Mouse (Mus musculus) embryonic facial prominence, embryonic 15.5 days (tissue): Measurements from ENCODE around the gene Ncf1. TPM values are rescaled to one million over a fixed set of nuclear protein-coding genes. Genes with fewer than 3 reads are reported as not detected.

Experiments
- ATAC-seq: fragments of 200-750 bp; cut with Nextera tagmentation; 2 replicates; pipeline ENCODE4 v1.8.0; 2017; ENCODE audit warnings: low read depth, moderate TSS enrichment; ENCODE audit not compliant: insufficient number of reproducible peaks, low FRiP score, low TSS enrichment
- H3K27ac ChIP-seq: fragments of 300-500 bp; sonication (generic); replicated peaks from 2 replicates; pipeline ENCODE4 v1.5.1; 2015; ENCODE audit warnings: mild to moderate bottlenecking, inconsistent platforms
- H3K27me3 ChIP-seq: fragments of 300-500 bp; sonication (generic); 2 replicates; pipeline ENCODE4 v1.6.1; 2015; ENCODE audit warnings: inconsistent platforms
- H3K36me3 ChIP-seq: fragments of 300-500 bp; sonication (generic); 2 replicates; pipeline ENCODE4 v1.6.1; 2015; ENCODE audit warnings: mild to moderate bottlenecking, inconsistent platforms
- H3K4me1 ChIP-seq: fragments of 300-500 bp; sonication (generic); 2 replicates; pipeline ENCODE4 v1.6.1; 2015; ENCODE audit warnings: inconsistent platforms
- H3K4me2 ChIP-seq: fragments of 300-500 bp; sonication (generic); replicated peaks from 2 replicates; pipeline ENCODE4 v1.6.1; 2015; ENCODE audit warnings: mild to moderate bottlenecking, inconsistent platforms
- H3K4me3 ChIP-seq: fragments of 300-500 bp; sonication (generic); replicated peaks from 2 replicates; pipeline ENCODE4 v1.5.1; 2015; ENCODE audit warnings: mild to moderate bottlenecking, inconsistent platforms
- H3K9ac ChIP-seq: fragments of 300-500 bp; sonication (generic); 2 replicates; pipeline ENCODE4 v1.6.1; 2015; ENCODE audit warnings: inconsistent platforms
- H3K9me3 ChIP-seq: fragments of 300-500 bp; sonication (generic); replicated peaks from 2 replicates; pipeline ENCODE4 v1.6.1; 2016; ENCODE audit warnings: inconsistent platforms
- whole genome bisulfite sequencing: fragments of 180-500 bp; shearing (Covaris S2); methylation state at CpG from one replicate; pipeline ENCODE4 v1.1.7; 2015; 5-methylcytosine and 5-hydroxymethylcytosine counted together
- polyA plus RNA-seq: library from polyadenylated mRNA; unstranded; fragments of >200 nt; fragmentation: Nextera tagmentation; extraction: Ambion mirVana; gene quantifications from 2 replicates; pipeline ENCODE4 v1.2.1, GENCODE M21; 2015

Gene Ncf1
- polyA plus RNA-seq, 1 experiment from 2014 or later: 10.3 TPM

DNA sequence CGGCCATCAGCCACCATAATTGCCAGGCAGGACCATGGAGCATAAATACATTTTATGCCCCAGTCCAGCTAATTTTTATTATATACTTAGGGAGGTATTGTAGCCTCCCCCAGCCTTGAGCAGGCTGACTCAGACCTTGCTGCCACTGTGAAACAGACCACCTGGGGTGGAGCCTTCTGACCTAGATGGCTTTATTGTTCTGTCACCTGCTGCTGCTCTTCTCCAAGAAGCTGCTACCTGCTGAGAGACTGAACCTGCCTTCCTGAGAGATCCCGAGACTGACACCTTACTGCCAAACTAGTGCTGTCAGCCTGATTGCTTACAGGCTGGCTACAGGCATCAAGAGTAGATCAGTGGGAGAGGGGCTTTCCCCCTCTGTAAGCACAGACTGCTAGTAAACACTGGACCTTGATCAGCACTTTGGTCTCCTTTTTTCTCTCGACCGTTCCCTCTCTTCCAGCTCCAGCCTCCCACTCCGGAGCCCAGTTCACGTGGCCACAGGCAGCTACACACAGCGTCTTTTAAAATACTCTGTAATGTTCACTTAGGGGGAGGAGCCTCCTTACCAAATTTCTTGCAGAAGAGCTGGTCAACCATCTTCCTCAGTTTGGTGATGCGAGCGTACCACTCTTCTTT lies 30.7 kb upstream of the Ncf1 start:
- Histone ChIP-seq H3K4me3 (no peak overlapping the region), H3K4me2 (no peak overlapping the region), H3K9ac (no peak overlapping the region), H3K27ac (no peak overlapping the region), H3K4me1 (no peaks in the 10 kb centered on the region), H3K36me3 (peaks cover 94% of the 10 kb centered on the region), H3K9me3 (no peaks in the 10 kb centered on the region), H3K27me3 (no peaks in the 10 kb centered on the region)
- WGBS: 91% methylated on average over 9 of the region's 9 CpGs
- ATAC-seq: no peak

DNA sequence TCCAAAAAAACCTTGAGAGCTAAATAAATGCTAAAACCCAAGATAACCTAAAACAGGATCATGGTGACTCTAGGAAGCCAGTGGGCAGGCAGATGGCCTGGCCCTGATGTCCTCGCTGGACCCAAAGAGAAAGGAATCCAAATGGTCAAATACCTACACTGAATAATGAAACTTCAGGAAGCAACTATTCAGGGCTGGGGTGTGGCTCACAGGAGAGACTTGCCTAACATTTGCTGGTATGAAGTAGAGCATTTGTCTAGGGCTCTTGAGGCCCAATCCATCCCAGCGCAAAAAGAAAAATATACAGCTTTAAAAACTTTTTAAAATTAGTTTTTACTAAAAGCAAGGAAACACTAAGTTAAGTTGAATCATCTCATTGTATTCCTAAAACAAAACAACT lies 29.5 kb upstream of the Ncf1 start:
- Histone ChIP-seq H3K9ac (no peak overlapping the region), H3K9me3 (no peaks in the 10 kb centered on the region), H3K36me3 (peaks cover 93% of the 10 kb centered on the region), H3K4me3 (no peak overlapping the region), H3K4me1 (no peaks in the 10 kb centered on the region), H3K4me2 (no peak overlapping the region), H3K27me3 (no peaks in the 10 kb centered on the region), H3K27ac (no peak overlapping the region)
- 89% methylated on average over 2 of the region's 2 CpGs for WGBS
- ATAC-seq: no peak

- H3K9me3 ChIP-seq: no peaks in the 10 kb centered on the region
- WGBS: 81% methylated on average over 4 of the region's 4 CpGs
- peaks cover 92% of the 10 kb centered on the region for H3K36me3 ChIP-seq
These were observed 29.0 kb upstream of the Ncf1 start for GRCm38 (mm10) chr5:134258395-134258794.

DNA sequence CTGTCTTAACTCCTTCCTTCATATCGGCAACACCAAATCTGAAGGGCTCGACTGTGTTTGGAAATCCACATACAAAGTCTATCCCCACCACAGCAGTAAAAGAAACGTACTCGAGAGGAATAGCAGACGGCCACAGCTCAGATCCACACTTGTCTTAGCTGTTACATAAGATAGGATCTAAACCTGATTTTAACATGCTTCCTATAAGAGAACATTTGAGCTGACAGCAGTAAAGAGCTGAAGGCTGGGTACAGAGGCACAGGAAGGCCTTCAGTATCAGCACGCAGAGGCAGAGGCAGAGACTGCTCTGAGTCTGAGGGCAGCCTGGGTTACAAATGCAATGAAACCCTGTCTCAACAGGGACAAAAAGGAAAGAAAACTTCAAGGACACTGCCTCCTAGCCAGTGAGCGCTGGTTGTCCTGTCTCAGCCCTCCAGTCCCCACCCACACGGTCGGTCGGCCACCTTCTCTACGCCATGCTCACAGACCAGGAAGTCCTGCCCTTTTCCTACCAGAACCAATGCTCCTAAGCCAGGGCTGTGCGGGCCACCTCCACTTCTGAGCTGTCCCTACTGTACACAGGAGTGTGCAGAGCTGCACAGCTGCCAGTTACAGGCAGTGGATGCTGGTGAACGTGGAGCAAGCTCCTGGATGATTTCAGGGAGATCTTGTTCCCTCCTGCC lies 28.1 kb upstream of the Ncf1 start:
- no peaks in the 10 kb centered on the region for H3K27me3 ChIP-seq
- WGBS: 95% methylated on average over 13 of the region's 13 CpGs
- H3K4me3 ChIP-seq: no peak overlapping the region
- H3K4me1 ChIP-seq: no peaks in the 10 kb centered on the region
- H3K36me3 ChIP-seq: peaks cover 92% of the 10 kb centered on the region
- H3K9ac ChIP-seq: no peak overlapping the region
- H3K9me3 ChIP-seq: no peaks in the 10 kb centered on the region
- no peak overlapping the region for H3K4me2 ChIP-seq
- no peak for ATAC-seq
- no peak overlapping the region for H3K27ac ChIP-seq

More at GRCm38 (mm10) chr5:134258395-134258794, 29.0 kb upstream of the Ncf1 start:
- no peak overlapping the region for H3K9ac ChIP-seq
- no peaks in the 10 kb centered on the region for H3K27me3 ChIP-seq
- H3K4me3 ChIP-seq: no peak overlapping the region
- H3K27ac ChIP-seq: no peak overlapping the region
- no peak overlapping the region for H3K4me2 ChIP-seq
- ATAC-seq: no peak
- no peaks in the 10 kb centered on the region for H3K4me1 ChIP-seq

DNA sequence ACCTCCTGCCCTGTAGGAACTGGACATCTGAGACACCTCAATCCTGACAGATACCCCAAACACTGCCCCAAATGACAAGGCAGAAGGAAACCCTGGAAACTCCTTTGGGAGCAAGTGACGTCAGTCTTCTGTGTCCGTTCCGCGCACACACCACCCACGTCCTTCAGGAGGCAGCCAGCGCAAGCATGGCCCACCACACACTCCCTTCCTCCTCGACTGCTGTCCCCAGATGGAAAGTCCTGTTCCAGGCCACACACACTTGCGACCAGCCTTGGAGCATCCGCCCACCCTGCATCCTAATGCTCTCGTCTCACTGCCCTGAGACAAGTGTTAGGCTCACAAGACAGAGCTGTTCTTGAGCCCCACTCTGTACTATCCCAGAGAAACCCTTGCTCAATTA lies 25.9 kb upstream of the Ncf1 start:
- ATAC-seq: no peak
- Histone ChIP-seq H3K4me1 (no peaks in the 10 kb centered on the region), H3K36me3 (peaks cover 92% of the 10 kb centered on the region), H3K27ac (no peak overlapping the region), H3K4me2 (no peak overlapping the region), H3K4me3 (no peak overlapping the region), H3K9me3 (no peaks in the 10 kb centered on the region), H3K9ac (no peak overlapping the region), H3K27me3 (no peaks in the 10 kb centered on the region)
- WGBS: 90% methylated on average over 10 of the region's 10 CpGs

DNA sequence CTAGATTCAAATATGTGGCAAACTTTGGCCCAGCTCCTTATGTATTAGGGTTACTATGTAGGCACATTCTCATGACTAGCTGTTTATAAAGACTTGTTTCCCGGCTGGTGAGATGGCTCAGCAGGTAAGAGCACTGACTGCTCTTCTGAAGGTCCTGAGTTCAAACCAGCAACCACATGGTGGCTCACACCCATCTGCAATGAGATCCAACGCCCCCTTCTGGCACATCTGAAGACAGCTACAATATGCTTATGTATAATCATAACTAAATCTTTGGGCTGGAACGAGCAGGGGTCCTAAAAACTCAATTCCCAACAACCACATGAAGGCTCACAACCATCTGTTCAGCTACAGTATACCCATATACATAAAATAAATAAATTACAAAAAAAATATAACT lies 24.4 kb upstream of the Ncf1 start:
- H3K9ac ChIP-seq: no peak overlapping the region
- 68% methylated on average over 3 of the region's 3 CpGs for WGBS
- H3K9me3 ChIP-seq: no peaks in the 10 kb centered on the region
- no peaks in the 10 kb centered on the region for H3K4me1 ChIP-seq
- no peak overlapping the region for H3K4me2 ChIP-seq
- no peak overlapping the region for H3K4me3 ChIP-seq
- H3K27me3 ChIP-seq: no peaks in the 10 kb centered on the region
- peaks cover 91% of the 10 kb centered on the region for H3K36me3 ChIP-seq
- no peak for ATAC-seq
- no peak overlapping the region for H3K27ac ChIP-seq

- no peak for ATAC-seq
These were observed 21.7 kb upstream of the Ncf1 start for GRCm38 (mm10) chr5:134251083-134251482.

DNA sequence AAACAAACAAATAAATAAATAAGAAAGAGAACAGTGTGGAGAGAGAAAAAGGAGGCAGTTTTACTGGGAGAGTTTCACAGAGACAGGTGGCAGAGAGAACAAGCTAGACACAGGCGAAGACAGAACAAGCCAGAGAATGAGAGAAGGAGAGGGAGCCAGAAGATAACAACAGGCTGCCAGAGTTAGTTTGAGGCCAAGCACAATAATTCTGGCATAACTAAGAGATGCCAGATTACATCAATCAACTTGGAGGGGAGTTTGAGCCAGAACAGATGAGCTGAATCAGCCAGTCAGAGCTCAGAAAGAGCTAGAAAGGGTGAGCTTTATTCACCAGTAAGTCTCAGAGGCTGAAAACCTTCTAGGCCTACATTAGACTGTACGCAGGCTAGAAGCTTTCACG lies 21.2 kb upstream of the Ncf1 start:
- peaks cover 96% of the 10 kb centered on the region for H3K36me3 ChIP-seq
- WGBS: 92% methylated on average over 3 of the region's 3 CpGs
- H3K27ac ChIP-seq: no peak overlapping the region
- H3K9ac ChIP-seq: no peak overlapping the region
- ATAC-seq: no peak
- H3K9me3 ChIP-seq: no peaks in the 10 kb centered on the region
- H3K27me3 ChIP-seq: no peaks in the 10 kb centered on the region
- no peak overlapping the region for H3K4me3 ChIP-seq
- no peak overlapping the region for H3K4me2 ChIP-seq
- H3K4me1 ChIP-seq: no peaks in the 10 kb centered on the region

More at GRCm38 (mm10) chr5:134251083-134251482, 21.7 kb upstream of the Ncf1 start:
- Histone ChIP-seq H3K27me3 (no peaks in the 10 kb centered on the region), H3K4me1 (no peaks in the 10 kb centered on the region), H3K27ac (no peak overlapping the region), H3K36me3 (peaks cover 96% of the 10 kb centered on the region), H3K4me3 (no peak overlapping the region), H3K9me3 (no peaks in the 10 kb centered on the region), H3K4me2 (no peak overlapping the region), H3K9ac (no peak overlapping the region)
- 95% methylated on average over 4 of the region's 4 CpGs for WGBS

DNA sequence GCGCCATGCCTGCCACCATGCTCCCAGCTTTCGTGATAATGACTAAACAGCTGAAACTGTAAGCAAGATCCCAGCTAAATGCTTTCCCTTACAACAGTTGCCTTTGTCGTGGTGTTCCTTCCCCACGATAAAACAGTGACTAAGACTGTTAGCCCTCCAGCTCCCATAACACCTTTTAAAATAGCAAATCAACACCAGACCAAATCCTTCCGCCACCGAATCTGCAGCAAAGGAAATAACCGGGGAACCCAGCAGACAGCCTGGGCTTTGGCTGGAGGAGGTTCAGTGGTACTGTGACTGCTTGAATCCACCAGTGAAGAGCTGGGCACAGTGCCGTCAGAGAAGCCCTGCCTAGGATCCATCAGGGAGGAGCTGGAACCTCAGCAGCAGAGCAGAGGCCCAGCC lies 19.8 kb upstream of the Ncf1 start:
- H3K4me2 ChIP-seq: no peak overlapping the region
- H3K27ac ChIP-seq: no peak overlapping the region
- no peak for ATAC-seq
- peaks cover 96% of the 10 kb centered on the region for H3K36me3 ChIP-seq
- no peak overlapping the region for H3K4me3 ChIP-seq
- H3K4me1 ChIP-seq: no peaks in the 10 kb centered on the region
- 82% methylated on average over 8 of the region's 8 CpGs for WGBS
- no peaks in the 10 kb centered on the region for H3K27me3 ChIP-seq
- no peaks in the 10 kb centered on the region for H3K9me3 ChIP-seq
- no peak overlapping the region for H3K9ac ChIP-seq

DNA sequence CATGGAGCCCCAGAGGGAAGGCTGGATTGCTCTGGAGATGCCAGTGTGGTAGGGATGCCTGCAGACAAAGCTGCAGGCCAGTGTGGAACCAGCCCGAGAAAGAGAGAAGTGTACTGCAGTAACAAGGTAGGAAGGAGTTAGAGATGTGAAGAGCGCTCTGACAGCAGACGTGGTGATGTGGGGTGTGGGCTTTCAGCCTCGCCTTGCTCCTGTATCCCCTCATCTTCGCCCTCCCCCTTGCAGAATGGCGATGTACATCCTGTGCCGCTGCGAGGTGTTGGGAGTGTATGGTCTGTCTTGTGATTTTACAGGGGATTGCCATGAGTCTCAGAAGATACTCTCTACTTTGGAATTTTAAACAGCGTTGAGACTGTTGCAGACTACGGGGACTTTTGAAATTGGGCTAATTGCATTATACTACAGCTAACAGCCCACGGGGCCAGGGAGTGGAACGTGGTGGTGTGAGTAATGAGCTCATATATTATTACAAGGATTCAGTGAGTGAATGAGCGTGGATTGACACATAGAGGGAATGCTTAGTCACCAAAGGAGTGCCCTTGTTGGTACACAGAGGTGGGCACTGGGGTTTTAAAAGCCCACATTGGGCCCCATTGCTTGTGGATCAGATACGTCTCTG lies 19.3 kb upstream of the Ncf1 start:
- H3K4me2 ChIP-seq: no peak overlapping the region
- H3K9ac ChIP-seq: no peak overlapping the region
- no peaks in the 10 kb centered on the region for H3K9me3 ChIP-seq
- no peak for ATAC-seq
- H3K4me3 ChIP-seq: no peak overlapping the region
- no peak overlapping the region for H3K27ac ChIP-seq
- 88% methylated on average over 14 of the region's 14 CpGs for WGBS
- peaks cover 98% of the 10 kb centered on the region for H3K36me3 ChIP-seq
- no peaks in the 10 kb centered on the region for H3K27me3 ChIP-seq
- no peaks in the 10 kb centered on the region for H3K4me1 ChIP-seq

DNA sequence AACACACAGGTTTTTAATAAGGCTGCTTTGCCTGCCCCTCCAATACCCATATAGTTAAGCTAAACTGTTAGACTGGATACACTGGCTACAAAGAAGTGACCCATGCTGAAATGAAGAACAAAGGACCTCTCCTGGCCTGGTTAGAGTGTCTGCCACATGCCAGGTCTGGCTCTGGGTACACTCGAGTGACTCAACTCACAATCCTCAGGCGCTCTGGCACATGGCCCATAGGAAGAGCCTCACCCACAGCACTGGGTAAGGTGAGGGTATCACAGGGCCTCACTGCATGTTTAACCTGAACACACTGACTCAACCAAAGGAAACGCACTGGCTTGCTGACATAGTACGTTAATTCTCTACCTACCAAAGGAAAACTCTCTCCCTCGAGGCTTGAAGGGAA lies 16.7 kb upstream of the Ncf1 start:
- Histone ChIP-seq H3K4me3 (no peak overlapping the region), H3K9ac (no peak overlapping the region), H3K27me3 (no peaks in the 10 kb centered on the region), H3K4me1 (no peaks in the 10 kb centered on the region), H3K9me3 (no peaks in the 10 kb centered on the region), H3K36me3 (peaks cover 98% of the 10 kb centered on the region), H3K27ac (no peak overlapping the region), H3K4me2 (no peak overlapping the region)
- WGBS: 79% methylated on average over 5 of the region's 5 CpGs
- ATAC-seq: no peak
